In genomic region chr14:26532752-26533151, GRCm38 (mm10) we compare ENCODE assay signal across 9 mouse cellular contexts. TPM values are rescaled to one million over a fixed set of nuclear protein-coding genes. Genes with fewer than 3 reads are reported as not detected.
DNase-seq lines count a peak whose midpoint lies in the region; ATAC-seq and TF ChIP-seq lines count a peak whose summit lies in the region.
"Had no signal": no experiment of that assay in that cellular context is flagged by ENCODE, and none has a peak within 500 bp of the region (broad histone marks: within the 10 kb centered on the region; RNA-seq: fewer than 3 reads in every experiment).

No protein-coding gene starts in this region.

- no peak for DNase-seq in left cerebral cortex, adult 2 months (ENCODE audit: extremely low spot score in 1 of 2, low spot score in 2 of 2)
- no peak for DNase-seq in left cerebral cortex, adult 8-10 months (ENCODE audit: low spot score in 2 of 2)
- DNase-seq in limb, embryonic 11.5 days (ENCODE audit: low spot score), result no peak
- DNase-seq in skeletal muscle tissue, adult 2 months (ENCODE audit: low read depth, low spot score), result peak; percentile 7
- no peak for DNase-seq in left cerebral cortex, postnatal 10 days (ENCODE audit: extremely low spot score in 1 of 2, low spot score in 2 of 2)
- DNase-seq in cerebellum, adult 2 months, result no peak
- no peak for DNase-seq in adrenal gland, postnatal 14 days
- DNase-seq: layer of hippocampus, adult 9-11 months had no signal

- no peak for TF ChIP-seq POLR2A in cerebellum, adult 2 months (IDR thresholded peaks at IDR 0.05; ENCODE audit: borderline replicate concordance, insufficient read depth, low read length)

- peak overlapping the region; percentile 98 for H3K4me3 ChIP-seq in left cerebral cortex, adult 2 months
- H3K4me3 ChIP-seq in embryonic facial prominence, embryonic 15.5 days (replicated peaks), result peak overlapping the region; percentile 85
- H3K4me3 ChIP-seq in limb, embryonic 11.5 days (ENCODE audit: low read depth, low read length), result peak overlapping the region; percentile 92
- no peak overlapping the region for H3K4me3 ChIP-seq in cerebellum, adult 2 months (replicated peaks; ENCODE audit: insufficient read depth, low read depth, low read length)

- peak overlapping the region; percentile 87; the same call in 1 of the 2 replicates for H3K9ac ChIP-seq in embryonic facial prominence, embryonic 15.5 days
- no peak overlapping the region for H3K9ac ChIP-seq in limb, embryonic 11.5 days (ENCODE audit: low read length)

- TF ChIP-seq CTCF in left cerebral cortex, adult 2 months (IDR thresholded peaks at IDR 0.05), result no peak
- no peak for TF ChIP-seq CTCF in cerebellum, adult 2 months (IDR thresholded peaks at IDR 0.05; ENCODE audit: borderline replicate concordance, insufficient read depth, low read depth, low read length)

- H3K9me3 ChIP-seq in embryonic facial prominence, embryonic 15.5 days (replicated peaks), result no peaks in the 10 kb centered on the region
- H3K9me3 ChIP-seq in limb, embryonic 11.5 days (ENCODE audit: control insufficient read depth, low read length), result no peaks in the 10 kb centered on the region

- H3K36me3 ChIP-seq in embryonic facial prominence, embryonic 15.5 days, result no peaks in the 10 kb centered on the region
- H3K36me3 ChIP-seq in limb, embryonic 11.5 days (ENCODE audit: control insufficient read depth, insufficient read depth, low read length), result peaks cover 3% of the 10 kb centered on the region; the same call in 1 of the 2 replicates

- no peak overlapping the region for H3K27ac ChIP-seq in left cerebral cortex, adult 2 months
- H3K27ac ChIP-seq in embryonic facial prominence, embryonic 15.5 days (replicated peaks), result no peak overlapping the region
- no peak overlapping the region for H3K27ac ChIP-seq in limb, embryonic 11.5 days (replicated peaks; ENCODE audit: low read depth, low read length)
- no peak overlapping the region for H3K27ac ChIP-seq in cerebellum, adult 2 months (ENCODE audit: insufficient read depth, low read length)

- H3K4me2 ChIP-seq in embryonic facial prominence, embryonic 15.5 days (replicated peaks), result peak overlapping the region; percentile 70
- peak overlapping the region; percentile 71 for H3K4me2 ChIP-seq in limb, embryonic 11.5 days (ENCODE audit: low read depth, severe bottlenecking)

- 36% methylated on average over 9 of the region's 9 CpGs for WGBS in embryonic facial prominence, embryonic 15.5 days
- 70% methylated on average over 9 of the region's 9 CpGs for WGBS in limb, embryonic 11.5 days
- whole genome bisulfite sequencing in cerebellum, adult 2 months, result 47% methylated on average over 9 of the region's 9 CpGs

- intact Hi-C loops in left cerebral cortex, adult 2 months (cut with DNase I), result loop anchor here (2.0 kb wide), 1 partner anchor 106 kb away; the partner anchor contains the start of gene Arf4
- intact Hi-C loops in left cerebral cortex, postnatal 10 days (cut with DNase I), result loop anchor here (5.0 kb wide), 2 partner anchors 40 to 50 kb away; no protein-coding TSS in a partner anchor

- H3K27me3 ChIP-seq in embryonic facial prominence, embryonic 15.5 days, result no peaks in the 10 kb centered on the region
- no peaks in the 10 kb centered on the region for H3K27me3 ChIP-seq in limb, embryonic 11.5 days (ENCODE audit: control insufficient read depth, insufficient read depth, low read length)
- H3K27me3 ChIP-seq in cerebellum, adult 2 months (ENCODE audit: control insufficient read depth, insufficient read depth, low read length), result no peaks in the 10 kb centered on the region

- no peak for ATAC-seq in embryonic facial prominence, embryonic 15.5 days (ENCODE audit: insufficient number of reproducible peaks, low FRiP score, low TSS enrichment, low read depth)
- ATAC-seq in limb, embryonic 11.5 days (ENCODE audit: insufficient number of reproducible peaks, low FRiP score, low TSS enrichment, low read depth), result no peak

- peaks cover 29% of the 10 kb centered on the region for H3K4me1 ChIP-seq in embryonic facial prominence, embryonic 15.5 days
- peaks cover 3% of the 10 kb centered on the region for H3K4me1 ChIP-seq in limb, embryonic 11.5 days (ENCODE audit: control insufficient read depth, insufficient read depth, low read length)
- H3K4me1 ChIP-seq in cerebellum, adult 2 months (ENCODE audit: control insufficient read depth, insufficient read depth, low read length), result peaks cover 10% of the 10 kb centered on the region

RNA-seq across cellular contexts. Expression of gene Slmap, which starts 2.0 kb away (rescaled TPM):
- 100 to 1,000 TPM; 113 to 116 TPM for total RNA-seq in left cerebral cortex, adult 2 months (2021)
- 100 to 1,000 TPM; 111 to 125 (median 119) TPM for total RNA-seq in left cerebral cortex, adult 8-10 months (2022)
- polyA plus RNA-seq in embryonic facial prominence, embryonic 15.5 days (2015; fragmentation: Nextera tagmentation; extraction: Ambion mirVana), result 19.5 and 21.5 TPM in 2 replicates
- 21.2 and 22.0 TPM in 2 replicates for polyA plus RNA-seq in limb, embryonic 11.5 days (2014; fragmentation: Nextera tagmentation; extraction: Ambion mirVana)
- total RNA-seq in left cerebral cortex, postnatal 10 days (2021), result 10 to 100 TPM; 83.3 to 83.9 TPM
- polyA plus RNA-seq in cerebellum, adult 2 months (2012; rRNA removed), result 43.0 and 44.1 TPM in 2 replicates
- 105 and 107 TPM in 2 replicates for total RNA-seq in adrenal gland, postnatal 14 days (2021)

RNA-seq across cellular contexts. Expression of gene Dennd6a, which starts 40.9 kb away (rescaled TPM):
- 10 to 100 TPM; 25.8 to 26.6 TPM for total RNA-seq in left cerebral cortex, adult 2 months (2021)
- 10 to 100 TPM; 25.5 to 29.8 (median 27.5) TPM for total RNA-seq in left cerebral cortex, adult 8-10 months (2022)
- polyA plus RNA-seq in embryonic facial prominence, embryonic 15.5 days (2015; fragmentation: Nextera tagmentation; extraction: Ambion mirVana), result 27.8 and 28.3 TPM in 2 replicates
- polyA plus RNA-seq in limb, embryonic 11.5 days (2014; fragmentation: Nextera tagmentation; extraction: Ambion mirVana), result 38.1 and 42.3 TPM in 2 replicates
- total RNA-seq in left cerebral cortex, postnatal 10 days (2021), result 10 to 100 TPM; 24.4 to 25.4 TPM
- polyA plus RNA-seq in cerebellum, adult 2 months (2012; rRNA removed), result 20.5 and 21.4 TPM in 2 replicates
- total RNA-seq in adrenal gland, postnatal 14 days (2021), result 32.5 and 37.0 TPM in 2 replicates
